Mouse (Mus musculus) MEL (cell line): ENCODE results near the gene Cry2.

Source experiments
- CTCF ChIP-seq, 3 experiments: IDR thresholded peaks in 2 of 3; conservative IDR thresholded peaks in 1 of 3; 2 replicates each; pipeline ENCODE4 v1.5.1; 2011 to 2012; ENCODE audit warnings: low read length in 3 of 3, low read depth in 2 of 3, mild to moderate bottlenecking in 2 of 3, improper control_type of control experiment in 1 of 3, inconsistent platforms in 1 of 3, mixed read lengths in 1 of 3, moderate library complexity in 1 of 3; ENCODE audit not compliant: control insufficient read depth in 1 of 3, insufficient read depth in 1 of 3, poor library complexity in 1 of 3, severe bottlenecking in 1 of 3
- ELF1 ChIP-seq: IDR thresholded peaks from 2 replicates; pipeline ENCODE4 v1.6.1; 2014; ENCODE audit warnings: low read depth, mild to moderate bottlenecking, inconsistent platforms, low read length, improper control_type of control experiment, moderate library complexity
- MAX ChIP-seq: IDR thresholded peaks from 2 replicates; pipeline ENCODE4 v1.6.1; 2011; ENCODE audit warnings: low read length, improper control_type of control experiment
- NRF1 ChIP-seq: IDR thresholded peaks from 2 replicates; pipeline ENCODE4 v1.6.1; 2014; ENCODE audit warnings: low read depth, mild to moderate bottlenecking, inconsistent platforms, low read length, improper control_type of control experiment, moderate library complexity; ENCODE audit not compliant: poor library complexity, insufficient read depth, severe bottlenecking
- POLR2A ChIP-seq, 2 experiments: IDR thresholded peaks; 2 replicates each; pipeline ENCODE4 v1.6.1; 2011 to 2012; ENCODE audit warnings: low read length in 2 of 2, mild to moderate bottlenecking in 2 of 2, control low read depth in 1 of 2, improper control_type of control experiment in 1 of 2, low read depth in 1 of 2, moderate library complexity in 1 of 2; ENCODE audit not compliant: control insufficient read depth in 1 of 2, insufficient read depth in 1 of 2, poor library complexity in 1 of 2
- POLR2AphosphoS5 ChIP-seq: IDR thresholded peaks from 2 replicates; pipeline ENCODE4 v1.6.1; 2012; ENCODE audit warnings: low read depth, borderline replicate concordance, mild to moderate bottlenecking, inconsistent platforms, low read length, moderate library complexity, mixed read lengths

GRCm38 (mm10) chr2:92477672-92478312 lies 43.9 kb upstream of the Cry2 start:
- TF ChIP-seq POLR2A (IDR thresholded peaks at IDR 0.05; ENCODE audit: control insufficient read depth in 1 of 2, insufficient read depth in 1 of 2, low read depth in 1 of 2, low read length in 2 of 2, poor library complexity in 1 of 2), result no peak
- no peak for TF ChIP-seq NRF1
- no peak for TF ChIP-seq CTCF (IDR thresholded peaks at IDR 0.05 in 2 of 3, conservative IDR thresholded peaks at IDR 0.05 in 1 of 3; ENCODE audit: control insufficient read depth in 1 of 3, insufficient read depth in 1 of 3, low read depth in 2 of 3, low read length in 3 of 3, poor library complexity in 1 of 3, severe bottlenecking in 1 of 3)
- TF ChIP-seq ELF1, result no peak
- no peak for TF ChIP-seq POLR2AphosphoS5
- no peak for TF ChIP-seq MAX
